Mouse (Mus musculus) heart, embryonic 12.5 days (tissue): Measurements from ENCODE around the gene Fto. TPM values are rescaled to one million over a fixed set of nuclear protein-coding genes. Genes with fewer than 3 reads are reported as not detected.

Experiments used
- ATAC-seq: fragments of 200-750 bp; cut with Nextera tagmentation; 2 replicates; pipeline ENCODE4 v1.8.0; 2017; ENCODE audit warnings: moderate TSS enrichment, moderate library complexity; ENCODE audit not compliant: insufficient number of reproducible peaks, low FRiP score
- H3K27ac ChIP-seq: fragments of 300-500 bp; sonication (generic); 2 replicates; pipeline ENCODE4 v1.5.1; 2016; ENCODE audit warnings: mild to moderate bottlenecking, moderate library complexity; ENCODE audit not compliant: poor library complexity, severe bottlenecking
- H3K27me3 ChIP-seq: fragments of 300-500 bp; sonication (generic); replicated peaks from 2 replicates; pipeline ENCODE4 v1.6.1; 2016; ENCODE audit warnings: mild to moderate bottlenecking, moderate library complexity
- H3K36me3 ChIP-seq: fragments of 300-500 bp; sonication (generic); 2 replicates; pipeline ENCODE4 v1.6.1; 2016; ENCODE audit warnings: mild to moderate bottlenecking, moderate library complexity
- H3K4me1 ChIP-seq: fragments of 300-500 bp; sonication (generic); replicated peaks from 2 replicates; pipeline ENCODE4 v1.6.1; 2016; ENCODE audit warnings: mild to moderate bottlenecking
- H3K4me2 ChIP-seq: fragments of 300-500 bp; sonication (generic); 2 replicates; pipeline ENCODE4 v1.6.1; 2016; ENCODE audit warnings: mild to moderate bottlenecking, moderate library complexity
- H3K4me3 ChIP-seq: fragments of 300-500 bp; sonication (generic); 2 replicates; pipeline ENCODE4 v1.5.1; 2016; ENCODE audit warnings: mild to moderate bottlenecking
- H3K9ac ChIP-seq: fragments of 300-500 bp; sonication (generic); 2 replicates; pipeline ENCODE4 v1.6.1; 2016; ENCODE audit warnings: mild to moderate bottlenecking, moderate library complexity
- H3K9me3 ChIP-seq: fragments of 300-500 bp; sonication (generic); replicated peaks from 2 replicates; pipeline ENCODE4 v1.6.1; 2016; ENCODE audit warnings: mild to moderate bottlenecking, moderate library complexity
- WGBS: fragments of 180-500 bp; shearing (Covaris S2); methylation state at CpG from one replicate; pipeline ENCODE4 v1.1.7; 2016; 5-methylcytosine and 5-hydroxymethylcytosine counted together
- polyA plus RNA-seq: library from polyadenylated mRNA; unstranded; fragments of >200 nt; fragmentation: Nextera tagmentation; extraction: Ambion mirVana; gene quantifications from 2 replicates; pipeline ENCODE4 v1.2.1, GENCODE M21; 2016

Fto gene
- polyA plus RNA-seq, 1 experiment from 2014 or later = 76.6 TPM

GRCm38 (mm10) chr8:91376785-91377184 is 63.5 kb downstream of the Fto start:
- ATAC-seq = peak; percentile 56; the same call in 1 of the 2 replicates
- WGBS = 5% methylated on average over 11 of the region's 11 CpGs
- no peak overlapping the region for H3K4me3 ChIP-seq
- no peak overlapping the region for H3K9ac ChIP-seq
- no peaks in the 10 kb centered on the region for H3K9me3 ChIP-seq
- H3K4me2 ChIP-seq = peak overlapping the region; percentile 31
- H3K4me1 ChIP-seq = peaks cover 83% of the 10 kb centered on the region
- H3K27ac ChIP-seq = no peak overlapping the region
- no peaks in the 10 kb centered on the region for H3K27me3 ChIP-seq
- no peaks in the 10 kb centered on the region for H3K36me3 ChIP-seq

GRCm38 (mm10) chr8:91377275-91377674 is 64.0 kb downstream of the Fto start:
- peaks cover 81% of the 10 kb centered on the region for H3K4me1 ChIP-seq
- H3K27me3 ChIP-seq = no peaks in the 10 kb centered on the region
- 71% methylated on average over 6 of the region's 6 CpGs for WGBS
- H3K9me3 ChIP-seq = no peaks in the 10 kb centered on the region
- H3K9ac ChIP-seq = no peak overlapping the region
- no peak overlapping the region for H3K27ac ChIP-seq
- H3K4me2 ChIP-seq = no peak overlapping the region
- no peak for ATAC-seq
- H3K36me3 ChIP-seq = no peaks in the 10 kb centered on the region
- no peak overlapping the region for H3K4me3 ChIP-seq

GRCm38 (mm10) chr8:91378846-91379499 is 65.6 kb downstream of the Fto start:
- no peak overlapping the region for H3K9ac ChIP-seq
- H3K27ac ChIP-seq = no peak overlapping the region
- WGBS = 73% methylated on average over 13 of the region's 13 CpGs
- H3K9me3 ChIP-seq = no peaks in the 10 kb centered on the region
- no peak overlapping the region for H3K4me2 ChIP-seq
- ATAC-seq = no peak
- H3K4me1 ChIP-seq = peaks cover 66% of the 10 kb centered on the region
- no peaks in the 10 kb centered on the region for H3K27me3 ChIP-seq
- no peaks in the 10 kb centered on the region for H3K36me3 ChIP-seq
- H3K4me3 ChIP-seq = no peak overlapping the region

GRCm38 (mm10) chr8:91380796-91381542 is 67.6 kb downstream of the Fto start:
- Histone ChIP-seq H3K4me2 (peak overlapping the region; percentile 44), H3K4me3 (no peak overlapping the region), H3K27ac (peak overlapping the region; percentile 48; the same call in 1 of the 2 replicates), H3K9me3 (no peaks in the 10 kb centered on the region), H3K4me1 (peaks cover 49% of the 10 kb centered on the region), H3K27me3 (no peaks in the 10 kb centered on the region), H3K36me3 (no peaks in the 10 kb centered on the region), H3K9ac (no peak overlapping the region; the same call in 1 of the 2 replicates)
- no peak for ATAC-seq
- WGBS = 15% methylated on average over 10 of the region's 10 CpGs

- H3K27ac ChIP-seq = 0 out of 2 replicates have a peak overlapping the region, but pooled peaks have one; percentile 48
- no peak overlapping the region for H3K4me3 ChIP-seq
- H3K36me3 ChIP-seq = no peaks in the 10 kb centered on the region
- no peaks in the 10 kb centered on the region for H3K27me3 ChIP-seq
- no peak for ATAC-seq
- peak overlapping the region; percentile 44 for H3K4me2 ChIP-seq
- H3K9me3 ChIP-seq = no peaks in the 10 kb centered on the region
- peaks cover 43% of the 10 kb centered on the region for H3K4me1 ChIP-seq
- 22% methylated on average over 7 of the region's 7 CpGs for WGBS
- peak overlapping the region; percentile 32; the same call in 1 of the 2 replicates for H3K9ac ChIP-seq
Measured at GRCm38 (mm10) chr8:91381543-91382106, 68.3 kb downstream of the Fto start.

- H3K4me2 ChIP-seq = no peak overlapping the region
- WGBS = 86% methylated on average over 3 of the region's 3 CpGs
- H3K9me3 ChIP-seq = no peaks in the 10 kb centered on the region
- no peak overlapping the region for H3K9ac ChIP-seq
- H3K4me3 ChIP-seq = no peak overlapping the region
- no peak overlapping the region for H3K27ac ChIP-seq
- no peaks in the 10 kb centered on the region for H3K27me3 ChIP-seq
- ATAC-seq = no peak
- H3K36me3 ChIP-seq = no peaks in the 10 kb centered on the region
- peaks cover 35% of the 10 kb centered on the region for H3K4me1 ChIP-seq
Measured at GRCm38 (mm10) chr8:91383210-91383609, 69.9 kb downstream of the Fto start.

- H3K27me3 ChIP-seq = no peaks in the 10 kb centered on the region
- WGBS = 92% methylated on average over 10 of the region's 11 CpGs
Measured at GRCm38 (mm10) chr8:91383811-91384210, 70.5 kb downstream of the Fto start.

GRCm38 (mm10) chr8:91384389-91384788 is 71.1 kb downstream of the Fto start:
- Histone ChIP-seq H3K4me3 (no peak overlapping the region), H3K27ac (no peak overlapping the region), H3K4me1 (peaks cover 35% of the 10 kb centered on the region), H3K36me3 (no peaks in the 10 kb centered on the region), H3K4me2 (no peak overlapping the region), H3K9ac (no peak overlapping the region), H3K27me3 (no peaks in the 10 kb centered on the region), H3K9me3 (no peaks in the 10 kb centered on the region)
- 85% methylated on average over 3 of the region's 3 CpGs for WGBS
- ATAC-seq = no peak

More at GRCm38 (mm10) chr8:91383811-91384210, 70.5 kb downstream of the Fto start:
- no peak overlapping the region for H3K9ac ChIP-seq
- H3K4me2 ChIP-seq = no peak overlapping the region
- H3K4me3 ChIP-seq = no peak overlapping the region
- no peak overlapping the region for H3K27ac ChIP-seq
- no peaks in the 10 kb centered on the region for H3K9me3 ChIP-seq
- peaks cover 40% of the 10 kb centered on the region for H3K4me1 ChIP-seq
- no peak for ATAC-seq
- H3K36me3 ChIP-seq = no peaks in the 10 kb centered on the region

GRCm38 (mm10) chr8:91385808-91386207 is 72.5 kb downstream of the Fto start:
- WGBS = 90% methylated on average over 7 of the region's 7 CpGs
- Histone ChIP-seq H3K27me3 (no peaks in the 10 kb centered on the region), H3K4me3 (no peak overlapping the region), H3K27ac (no peak overlapping the region), H3K36me3 (no peaks in the 10 kb centered on the region), H3K4me1 (peaks cover 37% of the 10 kb centered on the region), H3K9me3 (no peaks in the 10 kb centered on the region), H3K4me2 (no peak overlapping the region), H3K9ac (no peak overlapping the region)
- ATAC-seq = no peak

- 62% methylated on average over 9 of the region's 9 CpGs for WGBS
- H3K9me3 ChIP-seq = no peaks in the 10 kb centered on the region
- no peak overlapping the region for H3K4me3 ChIP-seq
- ATAC-seq = no peak
- H3K4me1 ChIP-seq = peaks cover 46% of the 10 kb centered on the region
- H3K27ac ChIP-seq = no peak overlapping the region
- H3K4me2 ChIP-seq = no peak overlapping the region
- no peaks in the 10 kb centered on the region for H3K27me3 ChIP-seq
- no peak overlapping the region for H3K9ac ChIP-seq
- no peaks in the 10 kb centered on the region for H3K36me3 ChIP-seq
Measured at GRCm38 (mm10) chr8:91390369-91391020, 77.2 kb downstream of the Fto start.

GRCm38 (mm10) chr8:91392261-91392660 is 78.9 kb downstream of the Fto start:
- 60% methylated on average over 7 of the region's 7 CpGs for WGBS
- H3K9ac ChIP-seq = no peak overlapping the region
- no peak overlapping the region for H3K27ac ChIP-seq
- peaks cover 46% of the 10 kb centered on the region for H3K4me1 ChIP-seq
- no peak overlapping the region for H3K4me2 ChIP-seq
- H3K27me3 ChIP-seq = no peaks in the 10 kb centered on the region
- H3K36me3 ChIP-seq = no peaks in the 10 kb centered on the region
- no peaks in the 10 kb centered on the region for H3K9me3 ChIP-seq
- H3K4me3 ChIP-seq = no peak overlapping the region
- no peak for ATAC-seq
